Mouse (Mus musculus): ENCODE results near the gene Znrf2. TPM values are rescaled to one million over a fixed set of nuclear protein-coding genes. Genes with fewer than 3 reads are reported as not detected.

Gene Znrf2
- polyA plus RNA-seq, 1 experiment from 2014 or later: 2.4 TPM

DNA sequence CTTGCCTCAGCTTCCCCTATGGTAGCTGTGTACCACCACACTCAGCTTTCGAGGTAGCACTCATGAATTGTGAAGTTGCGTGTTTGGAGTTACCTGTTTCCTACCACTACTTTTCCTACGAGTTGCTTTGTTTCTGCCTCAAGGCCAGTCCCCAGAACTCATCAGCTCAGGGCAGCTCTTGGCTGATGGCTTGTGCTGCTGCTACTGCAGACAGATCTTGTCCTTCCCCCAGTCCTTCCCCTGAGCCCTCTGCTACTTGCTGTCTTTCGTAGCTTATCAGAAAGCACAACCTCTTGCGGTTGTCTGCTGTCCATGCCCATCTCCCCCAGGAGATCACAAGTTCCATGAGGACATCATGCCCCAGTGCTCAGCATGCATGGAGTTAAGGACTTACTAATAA is 29.9 kb upstream of the Znrf2 start:
- 63% methylated on average over 5 of the region's 5 CpGs for WGBS

DNA sequence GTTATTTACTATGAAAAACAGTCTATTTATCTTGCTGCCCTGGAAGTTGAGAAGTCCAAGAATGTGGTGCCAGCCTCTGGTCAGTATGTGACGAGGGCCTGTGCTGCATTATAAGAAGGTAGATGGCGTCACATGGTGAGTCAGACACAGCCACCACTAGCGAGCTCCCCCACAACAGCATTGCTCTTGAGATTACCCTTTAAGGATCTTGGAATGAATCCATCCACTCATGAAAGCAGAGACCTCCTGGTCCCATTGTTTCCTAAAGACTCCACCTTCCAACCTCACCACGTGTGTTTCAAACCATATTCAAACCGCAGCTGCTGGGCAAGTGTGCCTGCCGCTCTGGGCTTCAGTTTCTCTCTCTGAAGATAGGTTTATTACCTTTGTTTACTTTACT is 28.2 kb upstream of the Znrf2 start:
- H3K36me3 ChIP-seq: no peaks in the 10 kb centered on the region
- peaks cover 14% of the 10 kb centered on the region for H3K4me1 ChIP-seq
- no peaks in the 10 kb centered on the region for H3K27me3 ChIP-seq (replicated peaks)
- 41% methylated on average over 6 of the region's 6 CpGs for WGBS
- no peak overlapping the region for H3K4me2 ChIP-seq
- H3K4me3 ChIP-seq: no peak overlapping the region
- H3K27ac ChIP-seq (replicated peaks): no peak overlapping the region
- no peak overlapping the region for H3K9ac ChIP-seq
- no peaks in the 10 kb centered on the region for H3K9me3 ChIP-seq
- no peak for ATAC-seq (ENCODE audit: extremely low read depth, insufficient number of reproducible peaks, low FRiP score, low TSS enrichment)

More for the DNA sequence above, 29.9 kb upstream of the Znrf2 start:
- H3K27ac ChIP-seq (replicated peaks): no peak overlapping the region
- ATAC-seq (ENCODE audit: extremely low read depth, insufficient number of reproducible peaks, low FRiP score, low TSS enrichment): no peak
- no peak overlapping the region for H3K4me3 ChIP-seq
- no peak overlapping the region for H3K4me2 ChIP-seq
- no peaks in the 10 kb centered on the region for H3K36me3 ChIP-seq
- no peaks in the 10 kb centered on the region for H3K9me3 ChIP-seq
- H3K4me1 ChIP-seq: peaks cover 19% of the 10 kb centered on the region
- H3K27me3 ChIP-seq (replicated peaks): no peaks in the 10 kb centered on the region
- H3K9ac ChIP-seq: no peak overlapping the region

- ATAC-seq (ENCODE audit: extremely low read depth, insufficient number of reproducible peaks, low FRiP score, low TSS enrichment): no peak
Measured at GRCm38 (mm10) chr6:54789139-54789538, 27.6 kb upstream of the Znrf2 start.

GRCm38 (mm10) chr6:54790071-54790470 is 26.6 kb upstream of the Znrf2 start:
- WGBS: 75% methylated on average over 4 of the region's 4 CpGs

More at GRCm38 (mm10) chr6:54789139-54789538, 27.6 kb upstream of the Znrf2 start:
- H3K4me1 ChIP-seq: peaks cover 14% of the 10 kb centered on the region
- H3K36me3 ChIP-seq: no peaks in the 10 kb centered on the region
- no peaks in the 10 kb centered on the region for H3K27me3 ChIP-seq (replicated peaks)
- no peak overlapping the region for H3K27ac ChIP-seq (replicated peaks)
- H3K4me3 ChIP-seq: no peak overlapping the region
- H3K9me3 ChIP-seq: no peaks in the 10 kb centered on the region
- 73% methylated on average over 4 of the region's 4 CpGs for WGBS
- no peak overlapping the region for H3K9ac ChIP-seq
- H3K4me2 ChIP-seq: no peak overlapping the region

DNA sequence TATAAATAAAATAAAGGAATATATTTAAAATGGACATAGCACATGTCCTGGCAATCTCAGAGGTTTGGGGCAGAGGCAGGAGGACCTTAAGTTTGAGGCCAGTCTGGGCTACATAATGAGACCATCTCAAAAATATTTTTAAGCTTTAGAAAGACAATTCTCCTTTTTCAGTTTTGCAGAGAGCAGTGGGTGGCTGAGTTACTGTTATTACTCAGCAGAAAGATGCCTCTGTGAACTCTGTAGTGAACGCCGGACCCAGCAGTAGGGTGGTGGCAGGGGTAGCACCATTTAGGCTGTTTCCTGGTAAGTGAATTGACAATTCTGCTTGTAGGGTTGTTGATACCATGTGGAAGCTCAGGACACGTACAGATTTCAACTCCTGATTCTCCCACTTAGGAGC is 22.9 kb upstream of the Znrf2 start:
- Histone ChIP-seq H3K36me3 (no peaks in the 10 kb centered on the region), H3K4me2 (no peak overlapping the region), H3K4me3 (no peak overlapping the region), H3K27ac (replicated peaks) (no peak overlapping the region), H3K4me1 (0 out of 2 replicates have a peak, but pooled peaks cover 3% of the 10 kb centered on the region), H3K9me3 (peaks cover 2% of the 10 kb centered on the region; the same call in 1 of the 2 replicates), H3K9ac (no peak overlapping the region), H3K27me3 (replicated peaks) (no peaks in the 10 kb centered on the region)
- ATAC-seq (ENCODE audit: extremely low read depth, insufficient number of reproducible peaks, low FRiP score, low TSS enrichment): no peak
- WGBS: 80% methylated on average over 3 of the region's 3 CpGs

More at GRCm38 (mm10) chr6:54790071-54790470, 26.6 kb upstream of the Znrf2 start:
- Histone ChIP-seq H3K9me3 (no peaks in the 10 kb centered on the region), H3K4me3 (no peak overlapping the region), H3K27me3 (replicated peaks) (no peaks in the 10 kb centered on the region), H3K27ac (replicated peaks) (no peak overlapping the region), H3K36me3 (no peaks in the 10 kb centered on the region), H3K4me2 (no peak overlapping the region), H3K9ac (no peak overlapping the region), H3K4me1 (peaks cover 14% of the 10 kb centered on the region)
- no peak for ATAC-seq (ENCODE audit: extremely low read depth, insufficient number of reproducible peaks, low FRiP score, low TSS enrichment)

DNA sequence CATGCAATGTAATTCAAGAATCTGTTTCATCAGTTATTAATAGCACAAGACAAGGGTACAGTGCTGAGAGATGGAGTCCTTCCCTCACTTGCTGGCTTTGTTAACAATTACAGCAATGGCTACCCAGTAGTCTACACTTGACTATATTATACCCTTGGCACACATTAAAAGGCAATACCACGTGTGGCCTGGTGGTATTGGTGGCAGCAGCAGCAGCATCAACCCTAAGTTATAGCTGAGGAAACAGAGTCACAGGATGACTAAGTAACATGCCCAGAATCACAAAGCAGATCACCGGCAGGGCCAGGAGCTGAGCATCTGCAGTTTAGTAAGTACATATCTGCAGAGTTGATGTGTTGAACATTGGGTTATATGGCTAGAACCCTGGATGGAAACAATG is 22.3 kb upstream of the Znrf2 start:
- H3K27me3 ChIP-seq (replicated peaks): no peaks in the 10 kb centered on the region
- H3K9me3 ChIP-seq: peaks cover 4% of the 10 kb centered on the region; the same call in 1 of the 2 replicates
- H3K4me3 ChIP-seq: no peak overlapping the region
- H3K27ac ChIP-seq (replicated peaks): no peak overlapping the region
- H3K36me3 ChIP-seq: no peaks in the 10 kb centered on the region
- ATAC-seq (ENCODE audit: extremely low read depth, insufficient number of reproducible peaks, low FRiP score, low TSS enrichment): no peak
- 61% methylated on average over 2 of the region's 2 CpGs for WGBS
- H3K9ac ChIP-seq: no peak overlapping the region
- H3K4me2 ChIP-seq: no peak overlapping the region
- H3K4me1 ChIP-seq: no peaks in the 10 kb centered on the region

DNA sequence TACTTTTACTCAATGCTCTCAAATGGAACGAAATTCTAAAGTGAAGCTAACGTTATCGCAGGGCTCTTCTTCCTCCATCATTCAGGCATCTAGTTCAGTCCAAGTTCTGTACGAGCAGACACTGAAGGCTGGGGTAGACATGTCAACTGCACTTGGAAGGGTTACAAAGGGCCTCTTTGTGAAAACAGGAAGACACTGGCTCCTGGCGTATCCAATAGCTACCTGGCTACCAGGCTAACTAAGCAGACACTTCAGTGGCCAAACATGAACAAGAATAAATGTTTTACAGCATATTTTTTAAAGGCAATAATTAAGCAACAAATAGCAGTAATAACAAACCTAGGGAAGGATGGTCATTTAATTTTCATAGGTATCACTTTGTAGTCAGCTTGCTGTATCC is 21.7 kb upstream of the Znrf2 start:
- H3K36me3 ChIP-seq: no peaks in the 10 kb centered on the region
- no peaks in the 10 kb centered on the region for H3K27me3 ChIP-seq (replicated peaks)
- no peak overlapping the region for H3K4me3 ChIP-seq
- no peak overlapping the region for H3K9ac ChIP-seq
- H3K9me3 ChIP-seq: peaks cover 4% of the 10 kb centered on the region; the same call in 1 of the 2 replicates
- no peaks in the 10 kb centered on the region for H3K4me1 ChIP-seq
- H3K4me2 ChIP-seq: no peak overlapping the region
- no peak overlapping the region for H3K27ac ChIP-seq (replicated peaks)
- no peak for ATAC-seq (ENCODE audit: extremely low read depth, insufficient number of reproducible peaks, low FRiP score, low TSS enrichment)
- WGBS: 77% methylated on average over 5 of the region's 5 CpGs

- Histone ChIP-seq H3K4me3 (no peak overlapping the region), H3K4me2 (no peak overlapping the region), H3K9me3 (peaks cover 4% of the 10 kb centered on the region; the same call in 1 of the 2 replicates), H3K9ac (no peak overlapping the region), H3K27me3 (replicated peaks) (no peaks in the 10 kb centered on the region), H3K36me3 (no peaks in the 10 kb centered on the region), H3K27ac (replicated peaks) (no peak overlapping the region), H3K4me1 (no peaks in the 10 kb centered on the region)
- WGBS: 70% methylated on average over 5 of the region's 5 CpGs
- no peak for ATAC-seq (ENCODE audit: extremely low read depth, insufficient number of reproducible peaks, low FRiP score, low TSS enrichment)
Measured at GRCm38 (mm10) chr6:54795971-54796370, 20.7 kb upstream of the Znrf2 start.

DNA sequence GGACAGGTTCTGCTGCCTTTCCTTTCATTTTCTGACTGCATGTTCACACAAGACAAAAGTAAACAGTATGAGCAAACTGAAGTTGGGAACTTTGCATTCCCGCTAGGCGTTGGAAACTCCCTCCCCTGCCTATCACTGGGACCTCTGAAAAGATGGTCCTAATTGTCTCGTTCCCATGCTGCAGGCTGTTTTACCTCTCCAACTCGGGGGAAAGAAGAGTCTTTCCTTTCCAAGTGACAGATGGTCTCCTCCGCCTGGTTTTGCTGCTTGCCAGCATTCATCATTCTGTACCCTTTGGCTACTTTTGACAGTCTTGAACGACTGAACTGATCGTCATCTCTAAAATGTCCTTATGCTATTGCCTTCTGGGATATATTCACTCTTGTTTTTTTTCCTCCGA is 14.4 kb upstream of the Znrf2 start:
- H3K9ac ChIP-seq: no peak overlapping the region
- ATAC-seq (ENCODE audit: extremely low read depth, insufficient number of reproducible peaks, low FRiP score, low TSS enrichment): no peak
- WGBS: 61% methylated on average over 8 of the region's 8 CpGs

DNA sequence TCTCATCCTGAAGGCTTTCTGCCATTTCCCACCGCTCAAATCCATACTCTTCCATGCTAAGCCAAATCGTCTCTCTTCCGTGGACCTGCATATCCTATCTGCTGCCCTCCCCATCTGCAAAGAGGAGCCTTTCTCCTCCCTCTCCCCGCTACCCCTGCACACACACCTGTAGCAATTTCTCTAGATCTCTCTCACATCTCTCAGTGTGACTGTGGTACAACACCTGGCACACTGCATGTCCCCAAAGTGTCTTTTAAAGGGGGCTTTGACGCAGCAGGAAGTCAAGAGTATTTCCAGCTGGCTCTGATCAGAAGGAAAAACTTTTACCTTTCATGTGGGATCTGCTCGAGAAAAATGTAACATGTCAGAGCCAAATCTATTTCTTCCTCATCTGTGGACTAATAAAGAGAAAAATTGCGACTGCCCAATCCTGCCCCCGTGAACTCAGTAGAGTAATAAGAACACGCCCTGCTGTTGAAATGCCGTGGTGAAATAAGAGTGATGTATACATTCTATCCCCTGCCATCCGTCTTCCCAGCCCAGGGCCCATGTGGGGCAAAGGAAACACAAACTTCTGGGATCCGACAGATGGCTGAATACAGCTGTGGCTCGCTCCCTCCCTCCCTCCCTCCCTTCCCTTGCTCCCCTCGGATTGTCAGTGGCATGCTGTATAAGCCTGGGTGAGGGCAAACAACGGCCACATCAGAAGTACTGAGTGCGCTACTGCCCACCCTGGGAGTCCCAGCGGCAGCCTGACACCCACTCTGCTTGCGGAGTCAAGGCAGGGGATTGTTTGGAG is 12.5 kb upstream of the Znrf2 start:
- H3K4me2 ChIP-seq: no peak overlapping the region
- H3K36me3 ChIP-seq: no peaks in the 10 kb centered on the region
- no peak overlapping the region for H3K27ac ChIP-seq (replicated peaks)
- H3K9me3 ChIP-seq: no peaks in the 10 kb centered on the region
- no peaks in the 10 kb centered on the region for H3K27me3 ChIP-seq (replicated peaks)
- no peaks in the 10 kb centered on the region for H3K4me1 ChIP-seq
- WGBS: 60% methylated on average over 17 of the region's 18 CpGs
- no peak for ATAC-seq (ENCODE audit: extremely low read depth, insufficient number of reproducible peaks, low FRiP score, low TSS enrichment)
- no peak overlapping the region for H3K4me3 ChIP-seq
- no peak overlapping the region for H3K9ac ChIP-seq

More for the DNA sequence above, 14.4 kb upstream of the Znrf2 start:
- Histone ChIP-seq H3K27me3 (replicated peaks) (no peaks in the 10 kb centered on the region), H3K4me3 (no peak overlapping the region), H3K9me3 (peaks cover 4% of the 10 kb centered on the region; the same call in 1 of the 2 replicates), H3K4me2 (no peak overlapping the region), H3K36me3 (no peaks in the 10 kb centered on the region), H3K4me1 (no peaks in the 10 kb centered on the region), H3K27ac (replicated peaks) (no peak overlapping the region)

DNA sequence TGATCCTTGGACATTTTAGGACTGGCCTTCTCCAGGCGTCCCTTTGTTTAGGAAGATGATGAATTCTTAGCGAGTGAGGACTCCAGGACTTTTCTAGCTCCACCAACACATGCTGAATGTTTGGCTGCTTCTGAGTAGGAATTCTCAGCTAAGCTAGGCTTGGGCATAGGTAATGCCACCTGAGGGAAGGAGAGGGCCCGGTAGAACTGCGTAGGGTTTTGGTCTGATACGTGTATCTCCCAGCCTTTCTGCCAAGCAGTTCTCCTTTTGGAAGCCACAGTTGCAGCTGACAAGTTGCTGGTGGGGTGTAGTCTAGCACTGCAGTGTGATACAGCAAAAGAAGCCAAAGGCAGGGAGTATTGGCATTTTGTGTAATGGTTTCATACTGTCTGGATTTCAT is 10.9 kb upstream of the Znrf2 start:
- no peak overlapping the region for H3K4me2 ChIP-seq
- WGBS: 84% methylated on average over 5 of the region's 5 CpGs
- H3K9me3 ChIP-seq: no peaks in the 10 kb centered on the region
- no peaks in the 10 kb centered on the region for H3K36me3 ChIP-seq
- H3K4me3 ChIP-seq: no peak overlapping the region
- H3K27me3 ChIP-seq (replicated peaks): no peaks in the 10 kb centered on the region
- H3K9ac ChIP-seq: no peak overlapping the region
- H3K4me1 ChIP-seq: peaks cover 3% of the 10 kb centered on the region
- no peak overlapping the region for H3K27ac ChIP-seq (replicated peaks)
- ATAC-seq (ENCODE audit: extremely low read depth, insufficient number of reproducible peaks, low FRiP score, low TSS enrichment): no peak
